Mouse (Mus musculus): ENCODE data around the gene Atg2a. TPM values are rescaled to one million over a fixed set of nuclear protein-coding genes. Genes with fewer than 3 reads are reported as not detected.

Atg2a gene
- total and polyA plus RNA-seq, 3 experiments: 2.8 to 13.9 (median 9.5) TPM

DNA sequence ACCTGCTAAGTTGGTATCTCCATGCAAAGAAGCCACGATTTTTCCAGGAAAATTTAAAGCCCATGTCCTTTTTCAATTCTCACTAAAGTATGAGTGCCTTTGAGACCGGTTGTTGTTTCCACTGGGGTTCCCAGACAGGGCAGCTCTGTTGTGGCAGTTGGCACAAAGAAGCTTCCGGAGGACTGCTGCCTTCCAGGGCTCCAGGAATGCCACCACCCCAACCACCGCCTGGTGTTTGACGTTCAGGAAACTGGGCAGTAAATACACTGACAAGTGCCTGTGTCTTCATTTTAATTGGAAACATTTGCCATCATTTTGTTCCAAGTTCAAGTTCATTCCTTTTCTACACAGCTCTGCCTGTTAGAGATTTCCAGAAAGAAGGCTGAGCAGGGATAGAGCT, 34.8 kb upstream of the Atg2a start:
- in situ Hi-C loops (cut with MboI; ENCODE audit: low pct_ligation_motif_present, low pct_unique_long_range_greater_than_20kb, low sequenced_read_pairs) (no loop called here), dilution Hi-C loops (cut with MboI; ENCODE audit: extremely low pct_ligation_motif_present, extremely low pct_unique_long_range_greater_than_20kb, low sequenced_read_pairs) (no loop called here)
- Histone ChIP-seq H3K4me3 (replicated peaks in 1 of 3; ENCODE audit: low read depth in 2 of 3, low read length in 2 of 3, poor library complexity in 1 of 3) (no peak overlapping the region), H3K9me3 (replicated peaks; ENCODE audit: low read length) (no peaks in the 10 kb centered on the region), H3K4me1 (ENCODE audit: control insufficient read depth in 1 of 2, insufficient read depth in 2 of 2) (peaks cover 0 to 7% of the 10 kb centered on the region in 2 experiments; a peak in 1 of 4 replicates), H3K27ac (ENCODE audit: insufficient read depth, low read depth) (no peak overlapping the region), H3K9ac (ENCODE audit: insufficient read depth, low read depth) (no peak overlapping the region), H3K36me3 (replicated peaks in 1 of 2; ENCODE audit: control insufficient read depth in 1 of 2, insufficient read depth in 1 of 2, low read length in 1 of 2) (no peaks in the 10 kb centered on the region), H3K79me2 (replicated peaks; ENCODE audit: control insufficient read depth, extremely low read depth, insufficient read depth, poor library complexity, severe bottlenecking) (no peaks in the 10 kb centered on the region), H3K4me2 (ENCODE audit: insufficient read depth, low read depth, poor library complexity, severe bottlenecking) (no peak overlapping the region), H3K27me3 (replicated peaks) (no peaks in the 10 kb centered on the region)
- TF ChIP-seq UBTF (IDR thresholded peaks at IDR 0.05; ENCODE audit: low read depth, low read length): no peak
- no peak for TF ChIP-seq MXI1 (IDR thresholded peaks at IDR 0.05; ENCODE audit: low read depth, low read length)
- no peak for TF ChIP-seq JUN (IDR thresholded peaks at IDR 0.05; ENCODE audit: insufficient read depth, low read depth, low read length)
- no peak for TF ChIP-seq EP300 (IDR thresholded peaks at IDR 0.05; ENCODE audit: low read length)
- TF ChIP-seq ZC3H11A (IDR thresholded peaks at IDR 0.05; ENCODE audit: low read depth, low read length): no peak
- TF ChIP-seq ZKSCAN1 (IDR thresholded peaks at IDR 0.05; ENCODE audit: borderline replicate concordance, low read depth, low read length): no peak
- TF ChIP-seq USF1 (IDR thresholded peaks at IDR 0.05; ENCODE audit: low read depth, low read length): no peak
- no peak for TF ChIP-seq SIN3A (IDR thresholded peaks at IDR 0.05; ENCODE audit: low read length)
- DNase-seq (ENCODE audit: extremely low read depth): no peak

DNA sequence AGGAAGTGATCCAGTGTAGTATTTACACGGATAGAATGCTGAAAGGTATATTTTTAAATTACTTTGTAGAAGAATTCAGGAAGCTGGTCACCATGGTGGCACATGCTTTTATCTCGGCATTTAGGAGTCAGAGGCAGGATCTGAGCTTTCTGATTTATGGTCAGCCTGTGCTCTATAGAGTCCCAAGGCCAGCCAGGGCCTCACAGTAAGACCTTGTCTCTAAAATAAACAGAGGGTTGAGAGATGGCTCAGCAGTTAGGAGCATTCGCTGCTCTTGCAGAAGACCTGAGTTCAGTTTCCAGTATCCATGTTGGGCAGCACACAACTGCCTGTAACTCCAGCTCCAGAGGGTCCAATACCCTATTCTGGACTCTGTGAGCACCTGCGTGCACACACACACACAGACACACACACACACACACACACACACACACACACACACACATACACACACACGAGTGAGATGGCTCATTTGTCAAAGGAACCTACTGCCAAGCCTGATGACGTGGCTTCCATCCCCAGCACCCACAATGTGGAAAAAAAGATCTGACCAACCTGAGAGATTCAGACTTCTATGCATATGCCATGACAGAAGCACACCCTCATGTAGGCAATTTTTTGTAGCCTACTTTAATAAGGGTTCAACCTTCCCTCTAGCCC, 25.3 kb upstream of the Atg2a start:
- dilution Hi-C loops (cut with MboI; ENCODE audit: extremely low pct_ligation_motif_present, extremely low pct_unique_long_range_greater_than_20kb, low sequenced_read_pairs): no loop called here
- no peak overlapping the region for H3K4me3 ChIP-seq (replicated peaks in 1 of 3; ENCODE audit: low read depth in 2 of 3, low read length in 2 of 3, poor library complexity in 1 of 3)
- no peaks in the 10 kb centered on the region for H3K9me3 ChIP-seq (replicated peaks; ENCODE audit: low read length)
- in situ Hi-C loops (cut with MboI; ENCODE audit: low pct_ligation_motif_present, low pct_unique_long_range_greater_than_20kb, low sequenced_read_pairs): no loop called here
- TF ChIP-seq CHD2 (IDR thresholded peaks at IDR 0.05; ENCODE audit: low read length): no peak
- no peak for TF ChIP-seq SMC3 (IDR thresholded peaks at IDR 0.05; ENCODE audit: low read depth, low read length)
- TF ChIP-seq POLR2A (IDR thresholded peaks at IDR 0.05; ENCODE audit: low read depth, low read length): no peak
- TF ChIP-seq MEF2A (IDR thresholded peaks at IDR 0.05; ENCODE audit: borderline replicate concordance, low read depth, low read length): no peak
- no peak for TF ChIP-seq KAT2A (IDR thresholded peaks at IDR 0.05; ENCODE audit: insufficient replicate concordance, low read length)
- no peak for TF ChIP-seq HCFC1 (IDR thresholded peaks at IDR 0.05; ENCODE audit: low read depth, low read length)
- no peak for TF ChIP-seq JUND (conservative IDR thresholded peaks at IDR 0.05; ENCODE audit: low read depth, low read length)
- TF ChIP-seq TCF12 (IDR thresholded peaks at IDR 0.05; ENCODE audit: low read depth, low read length): no peak
- TF ChIP-seq EP300 (IDR thresholded peaks at IDR 0.05; ENCODE audit: low read length): no peak
- no peak for DNase-seq (ENCODE audit: extremely low read depth)
- no peak overlapping the region for H3K9ac ChIP-seq (ENCODE audit: insufficient read depth, low read depth)
- H3K27me3 ChIP-seq (replicated peaks): no peaks in the 10 kb centered on the region
- H3K79me2 ChIP-seq (replicated peaks; ENCODE audit: control insufficient read depth, extremely low read depth, insufficient read depth, poor library complexity, severe bottlenecking): no peaks in the 10 kb centered on the region
- no peak overlapping the region for H3K4me2 ChIP-seq (ENCODE audit: insufficient read depth, low read depth, poor library complexity, severe bottlenecking)
- H3K36me3 ChIP-seq (replicated peaks in 1 of 2; ENCODE audit: control insufficient read depth in 1 of 2, insufficient read depth in 1 of 2, low read length in 1 of 2): no peaks in the 10 kb centered on the region
- no peak overlapping the region for H3K27ac ChIP-seq (ENCODE audit: insufficient read depth, low read depth)
- peaks cover 11 to 21% of the 10 kb centered on the region in 2 experiments for H3K4me1 ChIP-seq (ENCODE audit: control insufficient read depth in 1 of 2, insufficient read depth in 2 of 2)
